Mouse (Mus musculus) cortical plate, adult 2 months (tissue): ENCODE data around the gene Ncln. TPM values are rescaled to one million over a fixed set of nuclear protein-coding genes. Genes with fewer than 3 reads are reported as not detected.
A peak's percentile ranks its signal among the peaks of the same experiment; 100 is the strongest.

Experiments used
- H3K27ac ChIP-seq: fragments of 200-500 bp; 2 replicates; pipeline ENCODE4 v1.5.1; 2012; ENCODE audit warnings: low read length, control low read depth, inconsistent platforms; ENCODE audit not compliant: insufficient read depth
- H3K4me1 ChIP-seq: fragments of 200-500 bp; 2 replicates; pipeline ENCODE4 v1.6.1; 2011; ENCODE audit warnings: low read length; ENCODE audit not compliant: control insufficient read depth, insufficient read depth
- H3K4me3 ChIP-seq: fragments of 200-500 bp; 2 replicates; pipeline ENCODE4 v1.5.1; 2011; ENCODE audit warnings: mild to moderate bottlenecking, low read length, control low read depth; ENCODE audit not compliant: insufficient read depth
- CTCF ChIP-seq: fragments of 200-500 bp; IDR thresholded peaks from 2 replicates; pipeline ENCODE4 v1.5.1; 2011; ENCODE audit warnings: mild to moderate bottlenecking, control low read depth, low read length; ENCODE audit not compliant: insufficient read depth; ENCODE audit errors: extremely low read depth
- POLR2A ChIP-seq: fragments of 200-500 bp; IDR thresholded peaks from 2 replicates; pipeline ENCODE4 v1.6.1; 2011; ENCODE audit warnings: mild to moderate bottlenecking, low read length, control low read depth; ENCODE audit not compliant: insufficient read depth; ENCODE audit errors: extremely low read depth
- polyA plus RNA-seq: library from polyadenylated mRNA; depleted of rRNA; stranded (reverse); fragments of >200 nt; gene quantifications from 2 replicates; pipeline ENCODE4 v1.2.3, GENCODE M21; 2012

Gene Ncln
- polyA plus RNA-seq, 1 experiment, result 129 TPM

DNA sequence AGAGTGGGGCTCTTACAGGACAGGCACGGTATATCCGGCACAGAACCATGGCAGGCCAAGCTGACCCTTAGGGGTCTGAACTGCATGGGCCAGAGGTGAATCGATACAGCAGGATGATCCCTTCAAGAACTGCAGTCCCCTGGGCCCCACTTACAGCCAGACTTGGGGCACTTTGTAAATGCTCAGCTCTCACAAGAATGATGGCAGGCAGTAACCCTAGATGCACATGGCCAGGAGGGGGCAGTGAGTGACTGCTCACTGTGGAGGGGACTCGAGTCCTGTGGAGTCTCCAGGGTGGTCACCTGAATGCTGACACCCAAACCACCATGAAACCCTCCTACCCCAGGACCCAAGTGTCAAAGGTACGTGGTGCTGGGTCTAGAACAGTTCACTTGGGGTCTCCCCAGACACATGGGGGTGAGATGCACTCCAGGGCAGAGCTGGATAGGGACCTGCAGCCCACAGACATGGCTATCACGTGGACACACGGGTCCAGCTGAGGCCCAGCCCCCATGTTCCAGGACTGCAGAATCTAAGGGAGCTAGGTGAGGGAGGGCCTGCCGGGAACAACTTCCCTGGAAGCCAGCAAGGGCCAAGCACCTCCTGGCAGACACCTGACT lies 2.5 kb downstream of the Ncln start:
- H3K27ac ChIP-seq, result no peak overlapping the region
- peaks cover 4% of the 10 kb centered on the region for H3K4me1 ChIP-seq
- H3K4me3 ChIP-seq, result no peak overlapping the region
- TF ChIP-seq CTCF (0 out of 2 replicates have a peak, but pooled peaks have one; percentile 3), POLR2A (no peak)

DNA sequence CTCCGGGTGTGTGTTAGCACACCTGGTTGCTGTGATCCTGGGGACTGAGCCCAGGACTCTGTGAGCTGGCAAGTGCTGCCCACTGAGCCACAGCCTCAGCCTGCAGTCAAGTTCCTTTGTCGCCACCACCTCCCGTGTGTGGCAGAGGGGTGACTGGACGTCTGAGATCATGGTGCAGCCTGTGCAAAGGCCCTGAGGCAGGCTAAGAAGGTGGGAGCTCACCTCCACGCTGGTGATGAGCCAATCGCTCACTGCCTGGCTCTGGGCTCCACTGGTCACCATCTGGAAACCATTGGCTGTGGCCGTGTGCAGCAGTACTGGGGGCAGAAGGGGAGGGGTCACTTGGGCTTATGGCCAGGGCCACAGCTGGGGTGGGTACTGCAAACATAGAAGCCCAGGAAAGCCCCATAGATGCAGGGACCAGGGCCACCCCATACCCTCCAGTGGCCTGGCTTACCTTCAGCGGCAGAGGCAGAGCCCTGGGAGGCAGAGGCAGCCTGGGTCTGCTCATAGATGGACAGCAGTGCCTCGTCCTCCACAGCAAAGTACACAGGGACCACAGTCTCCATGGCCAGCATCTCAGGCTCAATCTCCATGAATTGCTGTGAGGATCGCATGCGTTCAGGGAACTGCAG lies 3.5 kb downstream of the Ncln start:
- no peak overlapping the region for H3K27ac ChIP-seq
- no peak for TF ChIP-seq CTCF
- TF ChIP-seq POLR2A, result no peak
- no peak overlapping the region for H3K4me3 ChIP-seq
- H3K4me1 ChIP-seq, result peaks cover 4% of the 10 kb centered on the region

DNA sequence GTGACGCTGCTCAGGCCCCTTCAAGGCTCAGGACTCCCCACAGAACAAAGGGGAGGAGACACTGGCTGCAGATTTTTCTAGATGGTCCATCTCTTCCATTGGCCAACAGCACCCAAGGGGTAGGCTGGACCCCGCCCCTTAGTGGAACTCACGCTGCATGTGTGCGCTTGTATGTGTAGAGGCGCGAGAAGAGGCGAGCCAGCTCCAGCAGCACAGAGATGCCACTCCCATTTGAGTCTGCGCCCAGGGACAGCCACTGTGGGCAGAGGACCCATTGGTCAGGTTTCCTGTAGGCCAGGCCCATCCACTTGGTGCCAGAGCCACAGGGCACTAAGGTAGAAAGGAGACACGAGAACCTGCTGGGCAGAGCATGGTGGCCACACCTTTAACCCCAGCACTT lies 5.2 kb downstream of the Ncln start:
- H3K4me3 ChIP-seq, result no peak overlapping the region
- H3K4me1 ChIP-seq, result peaks cover 4% of the 10 kb centered on the region
- TF ChIP-seq CTCF, result no peak
- no peak for TF ChIP-seq POLR2A
- H3K27ac ChIP-seq, result no peak overlapping the region

DNA sequence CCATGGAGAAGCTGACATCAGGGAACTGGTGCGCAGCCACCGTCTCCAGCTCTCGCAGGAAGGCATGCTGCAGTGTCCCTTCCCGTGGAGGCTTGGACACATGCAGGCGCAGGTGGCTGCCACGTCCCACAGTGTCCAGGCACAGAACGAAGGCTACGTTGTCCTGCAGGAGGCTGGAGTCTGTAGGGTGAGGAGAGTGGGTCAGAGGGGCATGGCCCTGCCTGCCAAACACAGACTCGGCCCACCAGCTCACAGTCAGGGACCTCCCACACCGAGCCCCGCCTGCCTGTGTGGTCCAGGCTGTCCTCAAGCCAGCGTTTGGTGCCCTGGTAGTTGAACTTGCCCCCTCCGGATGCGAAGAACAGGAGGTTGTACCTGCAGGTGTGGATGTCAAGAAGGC lies 6.3 kb downstream of the Ncln start:
- Histone ChIP-seq H3K4me1 (peaks cover 4% of the 10 kb centered on the region), H3K4me3 (no peak overlapping the region), H3K27ac (no peak overlapping the region)
- TF ChIP-seq CTCF, result no peak
- no peak for TF ChIP-seq POLR2A

DNA sequence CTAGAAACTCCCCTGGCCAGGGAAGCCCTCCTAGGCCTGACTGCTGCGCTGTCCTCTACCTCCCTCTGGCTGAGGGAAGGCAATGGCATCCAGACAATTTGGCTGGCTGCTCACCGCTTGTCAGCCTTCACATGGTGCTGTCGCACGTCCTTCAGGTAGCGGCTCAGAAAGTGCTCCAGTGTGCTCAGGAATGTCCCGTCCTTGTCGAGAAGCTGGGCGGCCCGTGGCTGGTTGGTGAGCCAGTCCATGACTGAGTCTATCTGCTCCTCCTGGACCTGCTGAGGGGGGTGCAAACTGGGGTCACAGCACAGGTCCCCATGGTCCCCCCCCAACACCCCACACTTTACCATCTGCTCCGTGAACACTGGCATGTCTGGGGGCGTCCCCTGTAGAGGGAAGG lies 8.1 kb downstream of the Ncln start:
- H3K27ac ChIP-seq, result no peak overlapping the region
- H3K4me1 ChIP-seq, result no peaks in the 10 kb centered on the region
- H3K4me3 ChIP-seq, result no peak overlapping the region
- TF ChIP-seq CTCF (no peak), POLR2A (no peak)

DNA sequence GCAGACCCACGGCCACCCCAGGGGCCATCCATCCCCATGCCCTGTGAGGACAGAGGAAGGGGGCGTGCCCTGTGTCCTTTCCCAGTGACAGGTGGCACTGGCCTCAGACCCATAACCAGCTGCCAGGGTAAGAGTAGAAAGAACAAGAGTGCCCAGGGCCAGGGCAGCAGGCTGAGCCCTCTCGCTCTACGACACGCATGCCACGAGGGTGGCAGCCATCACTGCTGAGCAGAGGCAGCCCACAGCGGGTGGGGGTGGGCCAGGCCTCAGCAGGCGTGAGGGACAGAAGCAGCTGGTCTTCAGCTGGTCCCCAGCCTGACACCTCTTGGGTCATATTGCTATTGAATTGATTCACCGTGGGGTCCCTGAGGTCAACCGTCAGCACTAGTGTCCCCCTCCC lies 9.7 kb downstream of the Ncln start:
- Histone ChIP-seq H3K4me1 (0 out of 2 replicates have a peak, but pooled peaks cover 2% of the 10 kb centered on the region), H3K4me3 (no peak overlapping the region), H3K27ac (no peak overlapping the region)
- TF ChIP-seq CTCF (no peak), POLR2A (no peak)

DNA sequence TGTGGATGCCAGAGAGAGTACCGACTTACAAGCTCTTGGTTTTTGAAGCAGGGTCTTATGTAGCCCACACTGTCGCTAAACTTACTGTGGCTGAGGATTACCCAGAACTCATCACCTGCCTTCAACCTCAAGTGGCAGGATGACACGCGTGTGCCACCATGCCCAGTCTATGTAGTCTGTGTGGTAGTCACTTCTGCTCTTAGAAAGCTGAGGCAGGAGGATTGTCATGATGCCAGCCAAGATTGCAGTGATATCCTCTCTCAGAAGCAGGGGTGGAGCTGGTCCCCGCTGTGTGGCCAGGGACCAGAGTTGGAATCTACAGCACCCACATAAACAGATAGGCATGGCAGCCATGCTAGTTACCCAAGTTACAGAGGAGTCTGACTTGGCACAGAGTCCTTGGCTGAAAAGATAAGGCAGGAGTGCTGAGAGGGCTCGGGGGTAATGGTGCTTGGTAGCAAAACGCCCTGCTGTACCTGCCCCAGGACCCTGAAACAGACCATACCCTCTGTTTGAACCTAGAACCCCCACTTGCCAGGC lies 10.6 kb downstream of the Ncln start:
- Histone ChIP-seq H3K4me1 (0 out of 2 replicates have a peak, but pooled peaks cover 2% of the 10 kb centered on the region), H3K27ac (no peak overlapping the region), H3K4me3 (no peak overlapping the region)
- peak; percentile 8; the same call in 1 of the 2 replicates for TF ChIP-seq POLR2A
- no peak for TF ChIP-seq CTCF

DNA sequence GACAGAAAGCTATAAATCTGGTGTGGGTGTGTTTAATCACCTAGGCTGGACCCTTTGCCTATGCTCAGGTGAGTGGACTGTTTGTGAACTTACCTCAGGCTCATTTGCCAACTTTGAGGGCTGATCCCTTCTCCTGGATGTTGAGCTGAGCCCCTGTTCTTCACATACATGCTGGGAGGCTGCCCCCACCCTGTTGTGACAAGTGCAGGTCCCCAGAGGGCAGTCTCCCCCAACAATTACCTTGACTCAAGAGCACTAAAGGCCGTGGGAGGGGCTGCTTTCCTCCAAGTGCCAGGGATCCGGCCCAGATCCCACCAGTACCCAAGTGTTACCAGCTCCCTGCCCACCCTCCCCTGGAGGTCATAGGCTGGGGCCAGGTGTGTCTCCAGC lies 11.1 kb downstream of the Ncln start:
- H3K4me1 ChIP-seq, result peaks cover 3% of the 10 kb centered on the region; the same call in 1 of the 2 replicates
- H3K27ac ChIP-seq, result no peak overlapping the region
- no peak overlapping the region for H3K4me3 ChIP-seq
- TF ChIP-seq POLR2A, result 0 out of 2 replicates have a peak, but pooled peaks have one; percentile 12
- TF ChIP-seq CTCF, result 0 out of 2 replicates have a peak, but pooled peaks have one; percentile 6

DNA sequence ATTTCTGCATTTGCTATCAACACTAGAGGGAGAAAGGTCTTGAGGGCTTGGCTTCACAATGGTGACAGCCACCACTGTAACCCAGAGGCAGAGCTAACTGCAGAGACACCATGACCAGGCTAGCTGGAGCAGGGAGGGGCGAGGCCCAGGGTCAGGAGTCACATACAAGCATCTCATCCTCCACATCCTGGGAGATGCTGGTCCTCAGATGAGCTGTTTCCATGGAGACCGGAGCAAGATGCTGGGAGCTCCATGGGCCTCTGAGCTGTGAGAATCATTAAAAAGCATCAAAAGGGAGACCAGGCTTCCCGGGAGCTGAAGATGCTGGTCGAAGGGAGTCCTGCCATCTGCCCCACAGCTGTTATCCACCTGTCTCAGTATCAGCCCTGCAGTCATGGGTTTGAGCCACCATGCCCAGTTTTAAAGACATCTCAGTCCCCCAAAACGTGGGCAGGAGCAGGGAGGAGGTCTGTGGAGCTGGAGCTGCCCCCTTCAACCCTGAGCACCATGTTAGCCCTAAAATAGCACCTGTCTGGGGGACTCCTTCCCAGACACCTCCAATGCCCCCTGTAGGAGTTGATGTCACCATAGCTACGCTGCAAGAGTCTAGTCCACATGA lies 11.6 kb downstream of the Ncln start:
- H3K4me3 ChIP-seq, result no peak overlapping the region

DNA sequence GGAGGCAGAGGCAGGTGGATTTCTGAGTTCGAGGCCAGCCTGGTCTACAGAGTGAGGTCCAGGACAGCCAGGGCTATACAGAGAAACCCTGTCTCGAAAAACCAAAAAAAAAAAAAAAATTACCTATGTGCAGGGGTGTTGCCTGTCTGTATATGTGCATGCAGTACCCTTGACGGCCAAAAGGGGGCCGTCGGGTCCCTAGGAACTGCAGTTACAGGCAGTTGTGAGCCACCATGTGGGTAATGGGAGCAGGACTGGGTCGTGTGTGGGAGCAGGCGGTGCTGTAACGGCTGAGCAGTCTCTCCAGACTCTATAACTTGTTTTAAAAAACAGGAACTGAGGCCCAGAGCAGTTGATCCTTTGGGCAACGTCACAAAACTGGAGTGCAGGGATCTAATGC lies 12.2 kb downstream of the Ncln start:
- Histone ChIP-seq H3K4me1 (peaks cover 4% of the 10 kb centered on the region; the same call in 1 of the 2 replicates), H3K27ac (no peak overlapping the region), H3K4me3 (no peak overlapping the region)
- TF ChIP-seq POLR2A (no peak), CTCF (peak; percentile 50)

More for the DNA sequence above, 11.6 kb downstream of the Ncln start:
- TF ChIP-seq CTCF, result no peak
- no peak for TF ChIP-seq POLR2A
- Histone ChIP-seq H3K27ac (no peak overlapping the region), H3K4me1 (peaks cover 4% of the 10 kb centered on the region; the same call in 1 of the 2 replicates)
